Mouse (Mus musculus) c-Kit-negative CD71-positive TER-119-positive erythroid progenitor cells, embryonic 14.5 days (primary cell): ENCODE measurements at regions not wholly inside any gene's neighbourhood (a gene's known extent, or its start where the extent isn't known, plus 50 kb on each side); places are given as distances from the start of the nearest gene placed in this dataset.

Experiments used
- DNase-seq: peaks from one replicate; pipeline ENCODE4 v3.0.0-alpha.2; 2013; ENCODE audit warnings: low read depth, low spot score

DNA sequence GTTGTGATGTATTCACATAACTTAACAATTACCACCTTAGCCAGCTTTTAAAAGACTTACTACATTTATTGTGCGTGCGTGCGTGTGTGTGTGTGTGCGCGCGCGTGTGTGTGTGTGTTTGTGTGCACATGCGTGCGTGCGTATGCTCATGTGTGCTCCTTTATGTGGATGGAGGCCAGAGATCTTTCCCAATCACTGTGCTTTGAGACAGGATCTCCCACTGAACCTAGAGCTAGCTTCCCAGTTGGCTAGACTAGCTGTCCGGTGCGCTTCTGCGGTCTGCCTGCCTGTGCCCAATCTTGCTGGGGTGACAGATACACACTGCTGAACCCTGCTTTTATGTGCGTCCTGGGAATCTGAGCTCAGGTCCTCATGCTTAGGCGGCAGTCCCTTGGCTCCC lies 50.1 kb upstream of the Arhgap29 start:
- no peak for DNase-seq

- no peak for DNase-seq
Observed at GRCm38 (mm10) chr3:121900429-121900844, 51.9 kb upstream of the Arhgap29 start.

DNA sequence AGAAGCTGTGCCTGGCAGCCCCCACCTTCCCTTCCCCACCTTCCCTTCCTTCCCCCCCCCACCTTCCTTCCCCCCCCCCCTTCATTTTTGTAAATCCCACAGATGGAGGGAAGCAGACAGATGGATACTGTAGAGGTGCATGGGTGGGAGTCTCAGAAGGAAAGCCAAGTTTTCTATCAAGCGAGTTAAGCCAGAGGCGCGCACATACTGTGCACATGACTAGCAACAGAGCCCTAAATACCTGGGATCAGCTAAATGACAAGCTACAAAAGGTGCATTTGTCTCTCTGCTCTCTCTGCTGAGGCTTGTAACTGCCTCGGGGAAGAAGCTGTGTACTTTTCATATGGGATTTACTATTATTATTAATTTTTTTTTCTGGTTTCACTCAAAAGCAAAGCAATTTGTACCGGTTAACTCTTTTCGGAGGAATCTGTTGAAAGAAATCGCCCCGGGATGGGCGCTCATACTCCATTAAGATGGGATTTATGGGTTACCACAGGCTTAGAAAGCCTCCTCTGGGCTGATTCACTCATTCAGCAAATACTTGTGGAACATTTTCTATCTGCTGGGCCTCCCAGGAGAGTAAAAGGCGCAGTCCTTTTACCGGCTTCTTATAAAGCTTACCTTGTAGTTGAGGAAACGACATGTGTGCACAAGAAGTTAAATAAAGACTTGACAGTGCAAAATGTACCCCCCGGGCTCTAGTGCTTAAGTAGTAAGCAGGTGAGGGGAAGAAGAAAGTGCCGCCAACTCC lies 54.3 kb upstream of the Arhgap29 start:
- no peak for DNase-seq

- no peak for DNase-seq
Observed at GRCm38 (mm10) chr3:121893606-121894005, 58.7 kb upstream of the Arhgap29 start.

GRCm38 (mm10) chr3:121892675-121893074 lies 59.7 kb upstream of the Arhgap29 start:
- no peak for DNase-seq

DNA sequence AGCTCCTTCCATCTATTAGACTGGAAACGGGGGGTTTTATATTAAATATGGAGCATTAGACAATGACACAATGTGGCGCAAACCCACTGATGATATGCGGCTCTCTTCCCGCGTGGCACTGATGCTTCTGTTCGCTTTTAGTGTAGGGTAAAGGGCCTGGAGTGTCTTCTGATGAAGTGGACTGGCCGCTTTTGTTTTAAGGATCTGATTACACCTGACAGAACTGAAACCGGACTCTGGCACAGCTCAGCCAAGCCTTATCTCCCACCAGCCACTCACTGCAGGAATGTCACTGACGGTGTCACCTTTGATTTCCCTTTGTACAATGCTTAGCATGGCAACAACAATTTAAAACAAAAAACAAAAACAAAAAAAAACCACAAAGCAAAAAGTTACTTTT lies 61.0 kb upstream of the Arhgap29 start:
- DNase-seq: no peak

- no peak for DNase-seq
Observed at GRCm38 (mm10) chr3:121890563-121890962, 61.8 kb upstream of the Arhgap29 start.

GRCm38 (mm10) chr3:121886870-121887605 lies 65.3 kb upstream of the Arhgap29 start:
- DNase-seq: no peak

DNA sequence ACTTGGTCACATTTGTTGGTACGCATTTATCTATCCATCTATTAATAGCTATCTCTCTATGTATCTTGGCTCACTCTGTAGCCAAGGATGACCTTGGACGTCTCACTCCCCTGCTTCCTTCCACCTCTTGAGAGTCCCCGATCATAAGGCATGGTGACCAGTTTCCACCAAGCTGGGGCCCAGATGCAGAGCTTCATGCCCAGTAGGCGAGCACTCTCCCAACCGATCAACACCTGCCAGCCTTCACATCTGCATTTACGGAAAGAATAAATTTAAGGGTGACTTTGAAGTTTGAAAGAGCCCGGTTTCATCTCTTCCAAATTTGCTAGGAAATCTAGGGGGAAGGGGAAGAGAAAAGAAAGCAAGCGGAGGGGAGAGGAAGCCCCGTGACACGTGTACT lies 66.0 kb upstream of the Arhgap29 start:
- no peak for DNase-seq

DNA sequence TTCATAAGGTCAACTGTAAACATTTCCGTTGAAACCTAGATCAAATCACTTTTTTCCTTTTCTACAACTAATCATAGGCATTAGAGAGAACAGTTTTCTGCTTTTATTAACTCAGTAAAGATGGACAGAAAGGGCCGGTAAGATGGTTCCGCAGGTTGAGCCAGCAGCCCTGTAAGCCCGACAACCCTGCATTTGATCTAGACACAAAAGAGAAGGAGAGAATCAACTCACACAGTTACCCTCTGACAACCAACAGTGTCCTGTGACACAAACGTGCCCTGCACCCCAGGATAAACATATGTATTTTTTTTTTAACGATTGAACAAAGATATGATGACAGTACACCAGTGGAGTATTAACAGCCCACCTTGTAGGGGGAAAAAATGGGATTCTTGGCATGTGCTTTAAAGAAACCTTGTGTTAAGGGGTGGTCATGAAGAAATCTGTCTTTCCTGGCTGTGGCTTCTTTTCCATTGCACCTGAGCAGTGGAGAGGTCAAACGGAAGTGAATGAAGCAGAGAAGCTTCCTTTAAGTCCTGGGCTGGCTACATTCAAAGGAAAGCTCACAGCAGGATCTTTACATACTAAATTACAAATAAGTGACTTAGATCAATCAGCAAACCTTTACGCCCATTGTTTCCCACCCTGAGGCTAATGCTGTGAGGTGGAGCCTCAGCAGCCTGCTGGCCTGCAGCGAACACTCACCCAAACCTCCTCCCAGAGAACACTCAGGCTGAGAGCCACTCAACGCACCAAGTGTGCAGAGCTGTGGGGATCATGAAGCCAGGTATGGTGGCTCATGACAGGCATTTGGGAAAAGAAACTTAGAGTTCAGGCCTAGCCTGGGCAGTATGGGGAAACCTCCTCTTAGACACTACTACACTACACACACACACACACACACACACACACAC lies 66.8 kb upstream of the Arhgap29 start:
- DNase-seq: no peak

DNA sequence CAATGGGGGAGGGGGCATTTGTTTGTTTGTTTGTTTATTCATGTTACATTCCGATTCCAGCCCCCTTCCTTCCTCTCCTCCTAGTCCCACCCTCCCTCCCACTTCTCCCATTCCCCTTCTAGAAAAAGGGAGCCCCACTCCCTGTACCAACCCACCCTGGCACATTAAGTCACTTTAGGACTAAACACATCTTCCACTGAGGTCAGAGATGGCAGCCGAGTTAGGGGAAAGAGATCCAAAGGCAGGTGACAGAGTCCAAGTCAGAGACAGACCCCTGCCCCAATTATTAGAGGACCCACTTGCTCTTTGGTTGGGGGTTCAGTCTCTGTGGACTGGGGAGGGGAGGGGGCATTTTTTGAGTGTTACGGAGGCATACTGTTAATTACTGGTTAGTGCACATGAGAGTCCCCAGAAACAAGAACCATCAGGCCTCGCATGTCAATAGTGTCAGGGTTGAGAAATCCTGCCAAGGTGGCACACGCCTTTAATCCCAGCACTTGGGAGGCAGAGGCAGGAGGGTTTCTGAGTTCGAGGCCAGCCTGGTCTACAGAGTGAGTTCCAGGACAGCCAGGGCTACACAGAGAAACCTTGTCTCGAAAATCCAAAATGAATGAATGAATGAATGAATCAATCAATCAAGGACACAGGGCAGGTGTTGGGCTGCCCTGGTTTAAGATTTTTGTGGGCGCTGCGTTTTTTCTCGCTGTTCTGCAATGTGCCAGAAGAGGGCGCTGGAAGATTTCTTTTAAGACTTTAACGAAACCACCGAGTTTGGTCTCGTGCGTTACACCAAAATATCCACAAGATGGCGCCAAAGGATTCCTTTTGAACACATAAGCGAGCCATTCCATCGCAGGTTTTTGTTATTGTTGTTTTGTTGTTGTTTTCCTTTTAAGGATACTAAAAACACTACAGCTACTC lies 67.8 kb upstream of the Arhgap29 start:
- peak; percentile 80 for DNase-seq

GRCm38 (mm10) chr3:121880355-121880754 lies 65.3 kb upstream of the Abcd3 start:
- DNase-seq: no peak

- no peak for DNase-seq
Observed at GRCm38 (mm10) chr3:121875072-121875471, 60.0 kb upstream of the Abcd3 start.

DNA sequence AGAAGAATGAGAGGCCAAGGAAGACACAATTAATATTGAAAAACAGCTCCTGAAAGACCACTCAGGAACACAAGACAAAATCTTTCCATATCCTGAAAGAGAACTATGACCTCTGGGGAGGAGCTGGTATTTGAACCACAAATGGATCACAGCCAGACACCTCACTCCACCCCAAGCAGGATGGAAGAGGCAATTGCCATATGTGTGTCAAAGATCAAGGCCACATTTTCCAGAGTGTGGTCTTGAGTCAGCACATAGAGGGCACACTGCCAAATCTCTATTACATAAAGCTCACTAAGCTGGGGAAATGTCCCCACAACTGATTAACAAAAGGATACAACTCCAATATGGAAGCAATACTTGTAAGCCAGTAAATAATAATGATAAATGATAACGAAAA lies 59.5 kb upstream of the Abcd3 start:
- no peak for DNase-seq

GRCm38 (mm10) chr3:121873572-121873971 lies 58.5 kb upstream of the Abcd3 start:
- no peak for DNase-seq

DNA sequence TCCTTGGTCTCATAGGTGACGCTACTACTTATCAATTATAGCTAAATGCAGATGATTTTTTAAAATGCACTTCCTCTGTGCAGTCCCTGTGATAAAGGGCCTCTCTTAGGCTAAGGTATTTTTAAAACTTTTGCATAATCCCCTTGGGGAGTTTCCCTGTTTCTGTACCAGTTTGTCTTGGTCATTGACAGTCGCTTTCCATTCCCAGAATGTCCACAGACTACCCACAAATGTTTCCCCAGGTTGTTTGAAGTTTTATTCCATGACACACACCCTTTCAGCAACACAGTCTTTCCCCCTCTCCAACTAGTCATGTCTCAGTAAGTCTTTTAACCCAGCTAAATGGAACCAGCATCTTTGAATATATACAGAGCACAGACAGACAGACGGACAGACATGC lies 57.6 kb upstream of the Abcd3 start:
- no peak for DNase-seq

GRCm38 (mm10) chr3:121871795-121872194 lies 56.7 kb upstream of the Abcd3 start:
- DNase-seq: no peak

DNA sequence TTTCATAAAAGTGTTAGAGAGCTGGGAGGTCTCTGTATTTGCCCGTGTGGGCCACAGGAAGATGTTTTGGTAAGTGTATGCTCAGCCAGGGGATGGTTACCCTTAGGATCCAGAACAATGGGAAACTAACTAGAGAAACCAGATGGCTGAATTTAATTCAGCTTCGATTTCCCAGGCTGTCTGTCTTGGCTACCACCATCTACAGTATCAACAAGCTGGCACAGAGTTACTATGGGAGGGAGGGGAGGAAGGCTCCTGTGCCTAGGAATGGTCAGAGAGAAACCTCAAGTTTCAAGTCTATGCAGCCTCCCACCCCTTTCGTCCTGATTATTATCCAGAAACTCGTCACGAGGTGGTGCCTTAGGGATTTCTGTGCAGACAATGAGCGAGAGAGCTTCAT lies 55.6 kb upstream of the Abcd3 start:
- no peak for DNase-seq

GRCm38 (mm10) chr3:121869694-121870093 lies 54.6 kb upstream of the Abcd3 start:
- DNase-seq: no peak

DNA sequence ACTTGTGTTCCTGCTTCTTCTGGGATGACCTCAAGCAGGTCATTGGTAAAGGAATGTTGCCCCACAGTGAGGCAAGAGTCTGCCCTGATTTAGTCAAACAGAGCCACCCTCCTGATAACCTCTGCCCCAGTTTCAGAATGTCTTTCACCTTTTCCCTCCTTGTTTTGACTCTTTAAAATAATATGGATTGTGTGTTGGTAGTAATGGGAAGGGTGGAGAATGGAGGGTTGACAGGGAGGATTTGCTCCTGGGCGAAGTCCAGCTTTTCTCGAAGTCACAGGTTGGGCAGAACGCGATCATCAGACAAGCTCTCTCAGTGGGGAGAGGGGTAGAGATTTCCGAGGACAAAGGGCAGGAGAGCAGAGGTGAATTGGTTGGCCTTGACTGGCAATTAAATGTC lies 52.2 kb upstream of the Abcd3 start:
- DNase-seq: no peak
